9 mouse cellular contexts compared by ENCODE assay signal in genomic region chr17:72925804-72926617, GRCm38 (mm10). TPM values are rescaled to one million over a fixed set of nuclear protein-coding genes. Genes with fewer than 3 reads are reported as not detected.
DNase-seq lines count a peak whose midpoint lies in the region; ATAC-seq and TF ChIP-seq lines count a peak whose summit lies in the region.
"Had no signal": no experiment of that assay in that cellular context is flagged by ENCODE, and none has a peak within 500 bp of the region (broad histone marks: within the 10 kb centered on the region; RNA-seq: fewer than 3 reads in every experiment).

No protein-coding gene starts in this region.

- no peak for TF ChIP-seq POLR2A in spleen, adult 2 months (IDR thresholded peaks at IDR 0.05; ENCODE audit: low read depth, low read length)

- peak overlapping the region; percentile 79 for H3K27ac ChIP-seq in spleen, adult 2 months (ENCODE audit: insufficient read depth, low read length)
- peak overlapping the region; percentile 88 for H3K27ac ChIP-seq in hindbrain, embryonic 13.5 days
- H3K27ac ChIP-seq in midbrain, embryonic 14.5 days (replicated peaks; ENCODE audit: low read depth, low read length) = peak overlapping the region; percentile 82
- H3K27ac ChIP-seq: liver, embryonic 14.5 days had no signal

- ATAC-seq in hindbrain, embryonic 13.5 days (ENCODE audit: low FRiP score) = peak; percentile 94
- peak; percentile 88 for ATAC-seq in midbrain, embryonic 14.5 days (ENCODE audit: low FRiP score, low TSS enrichment)

- no peak for TF ChIP-seq CTCF in spleen, adult 2 months (IDR thresholded peaks at IDR 0.05; ENCODE audit: extremely low read depth, insufficient read depth, insufficient read length, insufficient replicate concordance)

- 70% methylated on average over 12 of the region's 12 CpGs for WGBS in spleen, adult 2 months
- WGBS in hindbrain, embryonic 13.5 days = 21% methylated on average over 12 of the region's 12 CpGs
- WGBS in midbrain, embryonic 14.5 days = 20% methylated on average over 12 of the region's 12 CpGs

- no peak overlapping the region for H3K4me3 ChIP-seq in spleen, adult 2 months (ENCODE audit: extremely low read depth, insufficient read depth, insufficient read length)
- 0 out of 2 replicates have a peak overlapping the region, but pooled peaks have one; percentile 2 for H3K4me3 ChIP-seq in hindbrain, embryonic 13.5 days
- H3K4me3 ChIP-seq in midbrain, embryonic 14.5 days (replicated peaks; ENCODE audit: low read depth, low read length) = no peak overlapping the region

- no peaks in the 10 kb centered on the region for H3K27me3 ChIP-seq in spleen, adult 2 months (ENCODE audit: control insufficient read depth, insufficient read depth, low read length)
- H3K27me3 ChIP-seq in hindbrain, embryonic 13.5 days = no peaks in the 10 kb centered on the region
- no peaks in the 10 kb centered on the region for H3K27me3 ChIP-seq in midbrain, embryonic 14.5 days (ENCODE audit: control insufficient read depth, insufficient read depth, low read length)

- no peaks in the 10 kb centered on the region for H3K9me3 ChIP-seq in hindbrain, embryonic 13.5 days
- no peaks in the 10 kb centered on the region for H3K9me3 ChIP-seq in midbrain, embryonic 14.5 days (ENCODE audit: control insufficient read depth, low read length)

- peaks cover 52% of the 10 kb centered on the region; the same call in 1 of the 2 replicates for H3K4me1 ChIP-seq in spleen, adult 2 months (ENCODE audit: control insufficient read depth, insufficient read depth, insufficient read length)
- peaks cover 73% of the 10 kb centered on the region for H3K4me1 ChIP-seq in hindbrain, embryonic 13.5 days (replicated peaks)
- H3K4me1 ChIP-seq in midbrain, embryonic 14.5 days (ENCODE audit: control insufficient read depth, insufficient read depth, low read length) = peaks cover 55% of the 10 kb centered on the region

- peak overlapping the region; percentile 40 for H3K4me2 ChIP-seq in hindbrain, embryonic 13.5 days
- peak overlapping the region; percentile 38 for H3K4me2 ChIP-seq in midbrain, embryonic 14.5 days (ENCODE audit: low read length)

- peak overlapping the region; percentile 64 for H3K9ac ChIP-seq in hindbrain, embryonic 13.5 days
- H3K9ac ChIP-seq in midbrain, embryonic 14.5 days (replicated peaks; ENCODE audit: low read length) = peak overlapping the region; percentile 41; the same call in 1 of the 2 replicates
- H3K9ac ChIP-seq: liver, embryonic 14.5 days had no signal

- DNase-seq in spleen, adult 2 months (ENCODE audit: low read depth in 1 of 2, low spot score in 2 of 2) = no peak
- no peak for DNase-seq in spleen, postnatal 14 days (ENCODE audit: low spot score in 2 of 2)
- DNase-seq in forelimb bud, embryonic 11.5 days (ENCODE audit: low read depth, low spot score) = peak; percentile 18
- DNase-seq in layer of hippocampus, postnatal 14 days (ENCODE audit: low spot score in 2 of 2) = peak; percentile 64 to 81
- peak; percentile 83 for DNase-seq in midbrain, embryonic 14.5 days
- DNase-seq in testis, postnatal 14 days (ENCODE audit: low spot score) = peak; percentile 35
- no peak for DNase-seq in ovary, postnatal 10 days (ENCODE audit: low spot score)

- H3K36me3 ChIP-seq in spleen, adult 2 months (ENCODE audit: control insufficient read depth, insufficient read depth, low read length) = peaks cover 59% of the 10 kb centered on the region
- H3K36me3 ChIP-seq in hindbrain, embryonic 13.5 days = peaks cover 62% of the 10 kb centered on the region
- H3K36me3 ChIP-seq in midbrain, embryonic 14.5 days (ENCODE audit: control insufficient read depth, insufficient read depth, low read length) = peaks cover 49% of the 10 kb centered on the region

RNA-seq across cellular contexts. Expression of gene Lbh, which starts 7.9 kb away (rescaled TPM):
- 171 and 212 TPM in 2 replicates for polyA plus RNA-seq in spleen, adult 2 months (2012; rRNA removed)
- polyA plus RNA-seq in hindbrain, embryonic 13.5 days (2015; fragmentation: Nextera tagmentation; extraction: Ambion mirVana) = 7.0 and 8.5 TPM in 2 replicates
- total RNA-seq in layer of hippocampus, postnatal 14 days (2021) = 10 to 100 TPM; 41.2 to 44.2 TPM
- 8.9 and 12.3 TPM in 2 replicates for polyA plus RNA-seq in midbrain, embryonic 14.5 days (2014; fragmentation: Nextera tagmentation; extraction: Ambion mirVana)

Comparison
In these comparisons a context has a peak if more than half of its experiments do, and no peak if none do; other contexts are left out.
1. DNase-seq: peak in forelimb bud, embryonic 11.5 days (single experiment), layer of hippocampus, postnatal 14 days (2 of 2), midbrain, embryonic 14.5 days (single experiment) and testis, postnatal 14 days (single experiment); none in spleen, adult 2 months (0 of 2), spleen, postnatal 14 days (0 of 2) and ovary, postnatal 10 days (single experiment).
2. RNA of gene Lbh, which starts 7.9 kb away (polyA plus RNA-seq): 171 to 212 TPM in spleen, adult 2 months; 8.9 to 12.3 TPM in midbrain, embryonic 14.5 days and 7.0 to 8.5 TPM in hindbrain, embryonic 13.5 days; every median in the first group is over 10 times any median in the second.
3. Peak in every context shown above with its lines, with median percentiles within 50 percentile points of each other: H3K27ac ChIP-seq.